Mouse (Mus musculus) forebrain, embryonic 10.5 days (tissue): ENCODE data around the gene Clec16a. TPM values are rescaled to one million over a fixed set of nuclear protein-coding genes. Genes with fewer than 3 reads are reported as not detected.

Experiments
- DNase-seq: peaks from one replicate; pipeline ENCODE4 v3.0.0-alpha.2; 2017; ENCODE audit warnings: low spot score; ENCODE audit errors: extremely low spot score
- H3K27ac ChIP-seq: fragments of 300-500 bp; sonication (generic); 2 replicates; pipeline ENCODE4 v1.5.1; 2016; ENCODE audit warnings: mild to moderate bottlenecking
- H3K27me3 ChIP-seq: fragments of 300-500 bp; sonication (generic); 2 replicates; pipeline ENCODE4 v1.6.1; 2016; ENCODE audit warnings: mild to moderate bottlenecking; ENCODE audit not compliant: poor library complexity, severe bottlenecking
- H3K36me3 ChIP-seq: fragments of 300-500 bp; sonication (generic); replicated peaks from 2 replicates; pipeline ENCODE4 v1.6.1; 2016; ENCODE audit warnings: mild to moderate bottlenecking, moderate library complexity
- H3K4me1 ChIP-seq: fragments of 300-500 bp; sonication (generic); 2 replicates; pipeline ENCODE4 v1.6.1; 2016
- H3K4me3 ChIP-seq: fragments of 300-500 bp; sonication (generic); 2 replicates; pipeline ENCODE4 v1.5.1; 2016; ENCODE audit warnings: mild to moderate bottlenecking, moderate library complexity
- H3K9me3 ChIP-seq: fragments of 300-500 bp; sonication (generic); 2 replicates; pipeline ENCODE4 v1.6.1; 2016; ENCODE audit warnings: mild to moderate bottlenecking, moderate library complexity
- WGBS: fragments of 180-500 bp; shearing (Covaris S2); methylation state at CpG from one replicate; pipeline ENCODE4 v1.1.7; 2016; 5-methylcytosine and 5-hydroxymethylcytosine counted together
- polyA plus RNA-seq: library from polyadenylated mRNA; unstranded; fragments of >200 nt; fragmentation: Nextera tagmentation; extraction: Ambion mirVana; gene quantifications from 2 replicates; pipeline ENCODE4 v1.2.1, GENCODE M21; 2016

The Clec16a gene
- polyA plus RNA-seq, 1 experiment from 2014 or later: 29.7 TPM

DNA sequence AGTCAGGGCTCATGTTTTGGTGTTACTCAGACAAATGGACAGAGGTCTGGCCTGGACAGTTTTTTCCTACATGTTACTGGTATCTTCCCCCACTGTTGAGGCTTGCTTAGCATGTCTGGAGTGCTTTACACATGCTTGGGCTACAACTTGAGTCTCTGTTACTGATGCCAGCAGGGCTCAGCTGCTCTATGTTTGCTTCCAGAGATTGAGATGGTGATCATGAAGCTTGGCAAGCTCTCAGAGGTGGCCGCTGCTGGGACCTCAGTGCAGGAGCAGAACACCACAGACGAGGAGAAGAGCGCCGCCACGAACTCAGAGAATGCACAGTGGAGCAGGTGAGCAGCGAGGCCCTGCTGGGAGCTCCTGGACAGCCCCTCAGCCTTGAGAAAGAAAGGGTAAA lies 65.7 kb downstream of the Clec16a start:
- H3K36me3 ChIP-seq: peaks cover 37% of the 10 kb centered on the region
- H3K27ac ChIP-seq: no peak overlapping the region
- H3K4me3 ChIP-seq: no peak overlapping the region
- no peaks in the 10 kb centered on the region for H3K27me3 ChIP-seq
- DNase-seq: no peak
- no peaks in the 10 kb centered on the region for H3K9me3 ChIP-seq
- WGBS: 91% methylated on average over 6 of the region's 6 CpGs
- no peaks in the 10 kb centered on the region for H3K4me1 ChIP-seq

DNA sequence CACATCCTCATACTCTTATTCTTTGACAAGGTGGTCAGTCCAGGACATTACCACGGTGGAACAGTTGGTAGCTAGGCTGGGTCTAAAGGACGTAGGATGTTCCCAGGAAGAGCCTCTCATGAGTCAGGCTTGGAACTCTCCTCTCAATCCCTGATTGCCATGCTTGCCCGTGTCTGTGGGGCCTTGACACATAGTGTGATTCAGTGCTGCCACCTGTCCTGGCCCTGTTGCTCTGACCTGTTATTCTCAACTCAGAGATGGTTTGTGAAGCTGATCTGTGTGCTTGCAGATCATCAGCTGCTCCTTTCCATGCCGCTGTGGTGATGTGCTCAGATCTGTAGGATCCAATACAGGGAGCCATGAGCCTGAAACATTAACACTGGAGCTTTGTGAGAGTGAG lies 66.2 kb downstream of the Clec16a start:
- Histone ChIP-seq H3K4me1 (no peaks in the 10 kb centered on the region), H3K36me3 (peaks cover 40% of the 10 kb centered on the region), H3K4me3 (no peak overlapping the region), H3K9me3 (no peaks in the 10 kb centered on the region), H3K27me3 (no peaks in the 10 kb centered on the region), H3K27ac (no peak overlapping the region)
- DNase-seq: no peak
- 89% methylated on average over 4 of the region's 4 CpGs for WGBS

DNA sequence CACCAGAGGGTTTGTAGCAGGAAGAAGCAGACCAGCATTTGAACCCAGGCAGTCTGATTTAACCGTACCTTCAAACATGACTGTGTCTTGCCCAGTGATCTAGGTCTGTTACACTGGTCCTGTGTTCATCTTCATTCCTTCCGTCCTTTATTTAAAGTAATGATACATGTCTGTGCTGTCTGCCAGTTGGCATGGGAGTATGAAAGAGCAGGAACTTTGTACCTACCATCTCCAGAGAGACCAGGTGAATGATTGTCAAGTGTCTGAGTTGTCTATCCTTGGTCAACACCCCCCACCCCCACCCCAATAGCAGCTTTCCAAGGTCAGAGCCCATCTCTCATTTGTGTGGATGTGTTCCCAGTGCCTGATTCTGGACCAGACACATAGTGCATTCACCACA lies 68.9 kb downstream of the Clec16a start:
- Histone ChIP-seq H3K4me3 (no peak overlapping the region), H3K4me1 (no peaks in the 10 kb centered on the region), H3K27ac (no peak overlapping the region), H3K9me3 (no peaks in the 10 kb centered on the region), H3K36me3 (peaks cover 33% of the 10 kb centered on the region), H3K27me3 (no peaks in the 10 kb centered on the region)
- WGBS: 93% methylated on average over 2 of the region's 2 CpGs
- no peak for DNase-seq

DNA sequence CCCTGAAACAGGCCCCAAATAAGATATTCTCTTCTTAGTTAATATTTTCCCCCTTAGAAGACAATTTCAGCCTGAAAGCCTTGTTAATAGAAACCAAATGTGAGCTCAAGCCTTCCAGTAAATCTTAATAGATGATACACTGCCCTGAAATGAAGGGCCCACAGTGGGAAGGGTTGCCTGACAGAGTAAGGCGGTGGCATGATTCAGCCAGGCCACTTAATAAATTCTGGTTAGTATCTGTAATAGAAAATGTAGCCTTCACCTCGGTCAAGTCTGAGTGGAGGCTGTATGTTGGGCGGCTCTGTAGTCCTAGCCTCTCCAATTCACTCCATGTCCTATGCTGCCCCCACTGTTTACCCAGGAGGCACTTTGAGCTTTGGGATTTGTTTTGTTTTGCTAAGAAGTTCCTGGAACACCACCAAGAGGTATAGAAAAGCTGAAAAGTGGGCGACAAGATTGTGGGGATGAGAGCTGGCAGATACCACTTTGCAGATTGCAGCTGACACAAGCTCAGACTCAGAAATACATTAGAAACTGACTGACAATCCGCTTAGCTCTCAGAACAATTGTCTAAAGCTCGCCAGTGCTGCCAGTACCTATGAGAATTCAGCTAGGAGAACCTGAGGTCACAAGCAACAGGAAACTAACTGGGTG lies 75.9 kb downstream of the Clec16a start:
- Histone ChIP-seq H3K9me3 (no peaks in the 10 kb centered on the region), H3K27ac (no peak overlapping the region), H3K27me3 (no peaks in the 10 kb centered on the region), H3K4me1 (no peaks in the 10 kb centered on the region), H3K36me3 (peaks cover 10% of the 10 kb centered on the region; the same call in 1 of the 2 replicates), H3K4me3 (no peak overlapping the region)
- WGBS: 73% methylated on average over 6 of the region's 6 CpGs
- DNase-seq: no peak

DNA sequence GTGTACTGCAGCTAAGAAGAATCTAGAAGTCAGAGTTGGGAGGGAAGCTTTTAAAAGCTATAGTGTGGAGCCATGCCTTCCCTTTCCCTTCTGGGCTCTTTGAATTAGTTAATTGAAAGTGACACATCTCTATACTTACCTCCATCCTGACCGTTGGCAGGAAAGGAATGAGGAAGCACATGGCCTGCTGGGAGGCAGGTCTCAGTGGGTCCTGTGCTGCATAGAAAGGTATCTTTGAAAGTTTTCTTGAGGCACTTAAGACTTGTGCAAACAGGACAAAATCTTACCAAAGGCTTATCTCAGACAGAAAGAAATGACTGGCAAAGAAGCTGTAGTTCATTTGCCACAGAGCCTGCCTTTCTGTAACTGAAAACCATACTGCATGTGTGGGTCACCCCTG lies 76.6 kb downstream of the Clec16a start:
- H3K27me3 ChIP-seq: no peaks in the 10 kb centered on the region
- H3K9me3 ChIP-seq: no peaks in the 10 kb centered on the region
- H3K4me3 ChIP-seq: no peak overlapping the region
- no peak for DNase-seq
- H3K4me1 ChIP-seq: no peaks in the 10 kb centered on the region
- 84% methylated on average over 1 of the region's 1 CpGs for WGBS
- peaks cover 10% of the 10 kb centered on the region; the same call in 1 of the 2 replicates for H3K36me3 ChIP-seq
- no peak overlapping the region for H3K27ac ChIP-seq

DNA sequence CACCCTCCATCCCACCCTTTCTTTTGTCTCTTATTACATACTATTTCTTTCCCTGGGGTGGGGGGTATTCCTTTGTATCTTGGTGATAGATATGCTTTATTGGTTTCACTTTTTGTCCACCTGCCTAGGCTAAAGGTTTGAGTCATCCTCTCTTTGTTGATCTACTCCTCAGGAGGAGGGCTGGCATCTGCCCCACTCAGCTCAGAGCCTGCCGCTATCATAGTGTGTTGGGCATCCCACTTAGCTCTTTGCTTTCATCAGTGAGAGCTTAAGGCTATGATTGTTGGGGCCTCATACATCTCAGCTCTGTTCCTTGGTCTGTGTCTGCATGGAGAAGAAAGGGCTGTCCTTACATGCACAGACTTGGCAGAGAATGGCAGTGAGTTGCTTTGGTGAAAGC lies 81.0 kb downstream of the Clec16a start:
- WGBS: 93% methylated on average over 1 of the region's 1 CpGs
- Histone ChIP-seq H3K27me3 (no peaks in the 10 kb centered on the region), H3K4me1 (no peaks in the 10 kb centered on the region), H3K9me3 (no peaks in the 10 kb centered on the region), H3K27ac (no peak overlapping the region), H3K4me3 (no peak overlapping the region), H3K36me3 (peaks cover 18% of the 10 kb centered on the region)
- no peak for DNase-seq

DNA sequence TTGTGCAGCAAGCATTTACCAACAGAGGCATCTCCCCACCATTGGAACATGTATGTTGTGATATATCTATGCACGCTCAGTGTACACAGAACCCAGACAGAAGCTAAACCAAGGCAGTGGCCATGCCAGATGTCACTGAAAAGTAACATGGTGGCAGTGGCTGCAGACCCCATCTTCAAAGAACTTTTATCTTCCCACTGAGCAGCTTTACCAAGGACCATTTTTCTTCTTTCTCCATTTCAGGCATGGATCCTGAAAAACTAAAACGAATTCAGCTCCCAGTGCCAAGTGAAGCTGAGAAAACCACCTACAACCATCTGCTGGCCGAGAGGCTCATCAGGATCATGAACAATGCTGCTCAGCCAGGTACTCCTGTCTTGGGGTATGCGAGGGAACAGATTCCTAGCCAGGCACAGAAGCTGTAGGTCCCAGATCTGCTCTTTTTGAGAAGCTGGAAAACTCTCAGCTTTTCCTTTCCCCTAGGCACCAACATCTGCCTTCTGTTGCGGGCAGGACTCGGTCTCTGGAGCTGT lies 82.1 kb downstream of the Clec16a start:
- no peaks in the 10 kb centered on the region for H3K9me3 ChIP-seq
- H3K27me3 ChIP-seq: no peaks in the 10 kb centered on the region
- H3K4me3 ChIP-seq: no peak overlapping the region
- H3K27ac ChIP-seq: no peak overlapping the region
- WGBS: 92% methylated on average over 6 of the region's 6 CpGs
- DNase-seq: no peak
- no peaks in the 10 kb centered on the region for H3K4me1 ChIP-seq
- peaks cover 18% of the 10 kb centered on the region for H3K36me3 ChIP-seq

DNA sequence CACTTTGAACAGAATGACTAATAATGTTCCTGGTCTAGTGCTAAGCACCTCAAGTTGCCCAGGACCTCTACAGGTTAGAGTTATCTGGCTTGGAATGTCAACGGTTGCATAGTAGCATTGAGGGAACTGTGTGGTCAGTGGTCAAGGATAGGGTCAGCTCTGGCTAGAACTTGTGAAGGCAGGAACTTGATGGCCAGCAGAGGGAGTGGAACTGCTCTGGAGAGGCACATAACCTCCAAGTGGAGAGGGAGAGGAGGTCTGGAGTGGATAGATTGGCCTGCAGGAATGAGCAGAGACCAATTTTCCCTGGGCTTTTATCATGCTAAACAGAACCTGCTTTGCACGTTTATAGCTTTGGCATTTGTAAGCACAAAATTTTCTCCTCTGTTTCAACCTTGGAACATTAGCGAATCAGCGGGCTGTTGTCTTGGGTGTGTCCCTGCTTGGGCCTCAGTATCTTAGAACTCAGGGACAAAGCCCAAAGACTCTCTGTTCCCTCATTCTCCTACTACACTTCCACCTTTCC lies 83.0 kb downstream of the Clec16a start:
- WGBS: 89% methylated on average over 4 of the region's 4 CpGs
- Histone ChIP-seq H3K27ac (no peak overlapping the region), H3K36me3 (peaks cover 19% of the 10 kb centered on the region), H3K4me1 (no peaks in the 10 kb centered on the region), H3K9me3 (no peaks in the 10 kb centered on the region), H3K4me3 (no peak overlapping the region), H3K27me3 (no peaks in the 10 kb centered on the region)
- no peak for DNase-seq

DNA sequence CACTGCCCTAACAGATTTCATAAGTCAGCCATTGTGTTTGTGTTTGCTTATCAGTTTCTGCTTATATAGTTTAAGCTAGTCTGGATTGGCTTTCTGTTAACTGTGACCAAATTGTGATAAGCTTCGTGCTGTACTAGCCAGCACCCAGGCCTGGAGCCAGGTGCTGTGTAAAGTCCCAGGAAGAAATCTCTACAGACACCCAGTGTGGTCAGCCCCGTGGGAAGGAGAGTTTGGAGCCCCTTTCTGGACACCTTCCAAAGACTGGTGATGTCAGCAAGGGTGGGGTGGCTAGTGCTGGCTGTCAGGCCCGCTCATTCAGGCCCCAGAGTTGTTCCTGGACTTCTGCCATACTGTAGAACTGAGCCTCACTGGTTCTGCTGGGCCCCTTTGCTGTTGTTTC lies 83.8 kb downstream of the Clec16a start:
- no peaks in the 10 kb centered on the region for H3K9me3 ChIP-seq
- no peak overlapping the region for H3K27ac ChIP-seq
- DNase-seq: no peak
- H3K36me3 ChIP-seq: peaks cover 21% of the 10 kb centered on the region
- 91% methylated on average over 3 of the region's 3 CpGs for WGBS
- H3K4me1 ChIP-seq: peaks cover 3% of the 10 kb centered on the region; the same call in 1 of the 2 replicates
- H3K4me3 ChIP-seq: no peak overlapping the region
- no peaks in the 10 kb centered on the region for H3K27me3 ChIP-seq

DNA sequence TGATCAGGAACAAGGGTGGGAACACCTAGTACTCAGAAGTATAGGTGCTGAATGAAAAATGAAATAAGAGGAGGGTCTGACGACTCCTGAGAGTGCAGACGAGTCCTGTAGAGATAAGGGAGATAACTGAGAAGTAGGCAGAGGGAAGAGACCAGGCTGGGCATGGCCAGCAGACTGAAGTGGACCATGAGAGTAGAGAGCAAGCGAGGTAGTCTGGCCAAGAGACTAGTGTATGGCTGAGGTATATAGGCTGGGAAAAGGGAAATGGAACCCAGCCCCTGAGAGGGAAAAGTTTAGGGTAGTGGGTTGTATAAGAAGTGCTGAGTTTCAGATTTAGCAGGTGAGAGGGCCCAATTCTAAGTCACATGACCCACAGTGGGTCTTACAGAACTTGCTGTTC lies 84.2 kb downstream of the Clec16a start:
- Histone ChIP-seq H3K4me1 (peaks cover 7% of the 10 kb centered on the region; the same call in 1 of the 2 replicates), H3K27me3 (no peaks in the 10 kb centered on the region), H3K36me3 (peaks cover 21% of the 10 kb centered on the region), H3K4me3 (no peak overlapping the region), H3K9me3 (no peaks in the 10 kb centered on the region), H3K27ac (no peak overlapping the region)
- 89% methylated on average over 3 of the region's 3 CpGs for WGBS
- no peak for DNase-seq

DNA sequence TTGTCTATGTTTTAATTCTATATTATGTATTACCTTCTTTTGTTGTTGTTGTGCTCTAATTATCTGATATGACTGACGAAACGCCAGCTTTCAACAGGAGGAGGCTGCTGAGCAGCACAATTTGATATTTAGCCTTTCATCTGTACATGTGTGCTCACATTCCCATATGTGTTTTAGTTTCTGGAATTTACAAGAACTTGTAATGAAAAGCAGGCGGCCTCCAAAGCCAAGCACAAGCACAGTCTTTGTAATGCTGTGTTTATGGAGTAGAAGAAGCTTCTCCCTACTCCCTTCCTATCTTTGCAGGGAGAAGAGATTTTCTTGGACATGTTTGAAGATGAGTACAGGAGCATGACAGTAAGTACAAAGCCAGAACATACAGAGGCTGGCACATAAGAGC lies 89.8 kb downstream of the Clec16a start:
- H3K36me3 ChIP-seq: peaks cover 8% of the 10 kb centered on the region; the same call in 1 of the 2 replicates
- DNase-seq: no peak
- no peak overlapping the region for H3K4me3 ChIP-seq
- H3K27ac ChIP-seq: no peak overlapping the region
- no peaks in the 10 kb centered on the region for H3K9me3 ChIP-seq
- peaks cover 12% of the 10 kb centered on the region; the same call in 1 of the 2 replicates for H3K4me1 ChIP-seq
- WGBS: 85% methylated on average over 3 of the region's 3 CpGs
- H3K27me3 ChIP-seq: no peaks in the 10 kb centered on the region

DNA sequence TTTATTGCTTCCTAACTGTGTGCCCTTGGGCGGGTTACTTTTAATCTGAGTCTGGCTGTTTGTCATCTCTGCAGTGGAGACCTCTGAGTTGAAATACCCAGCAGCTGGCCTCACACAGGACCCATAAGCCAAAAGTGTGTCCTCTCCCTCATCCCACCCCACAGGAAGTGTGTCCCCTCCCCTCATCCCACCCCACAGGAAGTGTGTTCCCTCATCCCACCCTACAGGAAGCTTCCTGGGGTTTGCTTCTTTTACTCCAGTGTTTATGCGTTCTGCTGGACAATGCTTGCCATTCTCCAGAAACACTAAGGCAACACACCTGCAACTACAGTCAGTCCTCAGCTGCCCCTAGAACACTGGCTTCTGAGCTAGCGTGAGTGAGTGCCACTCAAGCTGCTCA lies 92.8 kb downstream of the Clec16a start:
- H3K27ac ChIP-seq: no peak overlapping the region
- no peak for DNase-seq

DNA sequence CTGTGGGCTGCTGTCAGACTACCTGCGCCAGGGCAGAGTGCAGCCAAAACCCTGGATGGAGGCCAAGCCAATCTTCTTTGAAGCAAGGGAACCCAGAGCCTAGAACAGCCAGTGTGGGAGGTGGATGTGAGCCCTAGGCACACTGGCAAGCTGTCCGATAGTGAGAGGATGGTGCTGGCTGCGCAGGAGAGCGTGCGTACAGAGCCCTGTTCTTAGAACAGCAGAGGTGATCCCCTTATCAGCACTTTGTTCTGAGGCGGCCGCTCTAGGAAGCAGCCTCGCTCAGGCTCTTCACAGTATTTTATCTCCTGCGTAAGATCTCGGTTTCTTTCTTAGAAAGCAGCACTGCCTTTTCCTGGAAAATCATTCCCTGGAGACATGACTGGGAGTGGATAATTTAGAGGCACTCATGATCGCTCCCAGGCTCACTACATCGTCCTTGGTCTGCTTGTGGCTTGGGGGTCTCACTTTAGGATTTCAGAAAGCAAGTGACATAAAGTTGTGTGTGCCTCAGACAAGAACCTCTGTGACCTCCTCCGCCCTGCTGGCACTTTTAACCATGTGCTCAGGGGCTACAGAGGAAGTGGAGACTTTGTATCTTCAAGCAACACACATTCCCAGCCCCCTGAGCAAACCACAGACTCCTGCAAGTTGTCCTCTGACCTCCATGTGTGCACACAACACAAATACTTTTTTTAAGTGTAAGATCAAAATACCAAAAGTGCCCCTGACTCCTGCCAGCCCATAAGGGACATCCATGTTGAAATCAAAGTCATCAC lies 94.2 kb downstream of the Clec16a start:
- H3K27ac ChIP-seq: no peak overlapping the region
- no peaks in the 10 kb centered on the region for H3K9me3 ChIP-seq
- H3K4me1 ChIP-seq: peaks cover 6% of the 10 kb centered on the region; the same call in 1 of the 2 replicates
- no peaks in the 10 kb centered on the region for H3K27me3 ChIP-seq
- H3K4me3 ChIP-seq: no peak overlapping the region
- H3K36me3 ChIP-seq: no peaks in the 10 kb centered on the region
- 90% methylated on average over 13 of the region's 13 CpGs for WGBS
- no peak for DNase-seq

More for the DNA sequence above, 92.8 kb downstream of the Clec16a start:
- Histone ChIP-seq H3K36me3 (peaks cover 2% of the 10 kb centered on the region; the same call in 1 of the 2 replicates), H3K4me3 (no peak overlapping the region), H3K4me1 (peaks cover 12% of the 10 kb centered on the region; the same call in 1 of the 2 replicates), H3K9me3 (no peaks in the 10 kb centered on the region), H3K27me3 (no peaks in the 10 kb centered on the region)
- WGBS: 65% methylated on average over 3 of the region's 3 CpGs
